ENCODE assay signal across 10 mouse cellular contexts in genomic region chr5:144855936-144856335, GRCm38 (mm10).
"Had no signal": no experiment of that assay in that cellular context is flagged by ENCODE, and none has a peak within 500 bp of the region (broad histone marks: within the 10 kb centered on the region; RNA-seq: fewer than 3 reads in every experiment).

No protein-coding gene starts in this region.

- DNase-seq: kidney, adult 9 months; layer of hippocampus, adult 9-11 months; layer of hippocampus, postnatal 36 days; lung, adult 18-20 months; right cerebral cortex, adult 18-20 months; right cerebral cortex, postnatal 25 days; thymus, postnatal 36 days had no signal

- H3K4me3 ChIP-seq: limb, embryonic 15.5 days; midbrain, embryonic 12.5 days had no signal

- H3K4me1 ChIP-seq: limb, embryonic 15.5 days; midbrain, embryonic 12.5 days had no signal

- H3K27ac ChIP-seq: limb, embryonic 15.5 days; liver, embryonic 14.5 days; midbrain, embryonic 12.5 days had no signal

- H3K27me3 ChIP-seq: limb, embryonic 15.5 days; midbrain, embryonic 12.5 days had no signal

- H3K9ac ChIP-seq: limb, embryonic 15.5 days; liver, embryonic 14.5 days; midbrain, embryonic 12.5 days had no signal

- H3K4me2 ChIP-seq: limb, embryonic 15.5 days; midbrain, embryonic 12.5 days had no signal
